9 mouse cellular contexts compared by ENCODE assay signal in the genomic region with DNA sequence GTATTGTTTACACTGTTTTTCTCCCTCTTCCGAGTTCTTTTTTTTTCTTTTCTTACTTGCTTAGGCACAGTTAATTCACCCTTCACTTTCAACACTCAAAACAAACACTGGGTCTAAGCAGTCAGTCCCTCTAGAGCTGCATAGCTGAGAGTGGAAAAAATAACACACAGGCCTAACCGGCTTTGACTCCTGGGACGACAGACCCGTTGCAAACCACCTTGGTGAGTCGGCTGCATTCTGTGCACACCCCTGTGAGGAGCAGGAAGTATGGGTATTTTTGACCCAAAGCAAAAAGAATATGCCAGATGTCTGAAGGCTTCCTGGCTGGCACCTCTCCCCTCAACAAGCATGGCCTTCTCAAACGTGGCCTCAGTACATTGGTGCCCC.
A peak's percentile ranks its signal among the peaks of the same experiment; 100 is the strongest.
DNase-seq lines count a peak whose midpoint lies in the region; ATAC-seq and TF ChIP-seq lines count a peak whose summit lies in the region.
"Had no signal": no experiment of that assay in that cellular context is flagged by ENCODE, and none has a peak within 500 bp of the region (broad histone marks: within the 10 kb centered on the region; RNA-seq: fewer than 3 reads in every experiment).

No protein-coding gene starts in this region.

- TF ChIP-seq CTCF in small intestine, adult 2 months (IDR thresholded peaks at IDR 0.05; ENCODE audit: extremely low read depth, insufficient read length, insufficient replicate concordance, low read depth, low read length) = no peak

- WGBS in heart, embryonic 14.5 days = 14% methylated on average over 6 of the region's 6 CpGs
- WGBS in embryonic facial prominence, embryonic 10.5 days = 11% methylated on average over 6 of the region's 6 CpGs
- WGBS in intestine, embryonic 16.5 days = 12% methylated on average over 6 of the region's 6 CpGs
- 22% methylated on average over 6 of the region's 6 CpGs for WGBS in small intestine, adult 2 months

- no peaks in the 10 kb centered on the region for H3K27me3 ChIP-seq in heart, embryonic 14.5 days (ENCODE audit: control insufficient read depth, insufficient read depth, low read length)
- peaks cover 29% of the 10 kb centered on the region; the same call in 1 of the 2 replicates for H3K27me3 ChIP-seq in embryonic facial prominence, embryonic 10.5 days (replicated peaks; ENCODE audit: low read depth, poor library complexity, severe bottlenecking)
- H3K27me3 ChIP-seq in intestine, embryonic 16.5 days (replicated peaks; ENCODE audit: control insufficient read depth, insufficient read depth, low read length) = no peaks in the 10 kb centered on the region
- no peaks in the 10 kb centered on the region for H3K27me3 ChIP-seq in small intestine, adult 2 months (ENCODE audit: control insufficient read depth, insufficient read depth, low read length)

- 0 out of 2 replicates have a peak overlapping the region, but pooled peaks have one; percentile 32 for H3K9ac ChIP-seq in heart, embryonic 14.5 days (ENCODE audit: low read length)
- H3K9ac ChIP-seq in intestine, embryonic 16.5 days (ENCODE audit: low read depth, low read length) = 0 out of 2 replicates have a peak overlapping the region, but pooled peaks have one; percentile 4
- H3K9ac ChIP-seq: liver, embryonic 14.5 days had no signal

- DNase-seq in heart, postnatal 4 days = no peak
- DNase-seq in embryonic facial prominence, embryonic 10.5 days (ENCODE audit: low spot score) = peak; percentile 50
- DNase-seq in layer of hippocampus, adult 18-20 months (ENCODE audit: low spot score in 2 of 2) = no peak
- no peak for DNase-seq in left cerebral cortex, postnatal 14 days (ENCODE audit: low spot score in 2 of 2)
- DNase-seq in layer of hippocampus, postnatal 14 days (ENCODE audit: low spot score in 2 of 2) = no peak

- no peak overlapping the region for H3K4me2 ChIP-seq in heart, embryonic 14.5 days (ENCODE audit: low read length)
- no peak overlapping the region for H3K4me2 ChIP-seq in intestine, embryonic 16.5 days (ENCODE audit: low read depth, low read length)

- intact Hi-C loops in left cerebral cortex, postnatal 14 days (cut with DNase I) = no loop called here

- TF ChIP-seq POLR2A in small intestine, adult 2 months (IDR thresholded peaks at IDR 0.05; ENCODE audit: low read depth, low read length) = no peak

- H3K9me3 ChIP-seq in heart, embryonic 14.5 days (ENCODE audit: control insufficient read depth, low read length) = no peaks in the 10 kb centered on the region
- H3K9me3 ChIP-seq in embryonic facial prominence, embryonic 10.5 days = no peaks in the 10 kb centered on the region
- H3K9me3 ChIP-seq in intestine, embryonic 16.5 days (ENCODE audit: control insufficient read depth, low read length) = no peaks in the 10 kb centered on the region

- H3K36me3 ChIP-seq in heart, embryonic 14.5 days (ENCODE audit: control insufficient read depth, insufficient read depth, low read length) = no peaks in the 10 kb centered on the region
- no peaks in the 10 kb centered on the region for H3K36me3 ChIP-seq in embryonic facial prominence, embryonic 10.5 days (replicated peaks)
- H3K36me3 ChIP-seq in intestine, embryonic 16.5 days (ENCODE audit: control insufficient read depth, insufficient read depth, low read length) = no peaks in the 10 kb centered on the region
- no peaks in the 10 kb centered on the region for H3K36me3 ChIP-seq in small intestine, adult 2 months (ENCODE audit: control insufficient read depth, insufficient read depth, low read length)

- H3K4me1 ChIP-seq in heart, embryonic 14.5 days (ENCODE audit: control insufficient read depth in 2 of 2, insufficient read depth in 2 of 2, low read length in 2 of 2) = peaks cover 16 to 17% of the 10 kb centered on the region in 2 experiments
- H3K4me1 ChIP-seq in embryonic facial prominence, embryonic 10.5 days = peaks cover 33% of the 10 kb centered on the region
- peaks cover 18% of the 10 kb centered on the region for H3K4me1 ChIP-seq in intestine, embryonic 16.5 days (ENCODE audit: control insufficient read depth, insufficient read depth, low read length)
- peaks cover 14% of the 10 kb centered on the region for H3K4me1 ChIP-seq in small intestine, adult 2 months (ENCODE audit: control insufficient read depth, insufficient read depth, insufficient read length, low read length)

- no peak overlapping the region for H3K4me3 ChIP-seq in heart, embryonic 14.5 days (ENCODE audit: control insufficient read depth in 1 of 2, insufficient read depth in 1 of 2, low read depth in 1 of 2, low read length in 2 of 2)
- H3K4me3 ChIP-seq in embryonic facial prominence, embryonic 10.5 days = no peak overlapping the region
- no peak overlapping the region for H3K4me3 ChIP-seq in intestine, embryonic 16.5 days (ENCODE audit: low read length)
- no peak overlapping the region for H3K4me3 ChIP-seq in small intestine, adult 2 months (ENCODE audit: low read depth, low read length)

- peak overlapping the region; percentile 75 to 78 for H3K27ac ChIP-seq in heart, embryonic 14.5 days (replicated peaks in 1 of 2; ENCODE audit: control insufficient read depth in 1 of 2, insufficient read depth in 1 of 2, low read depth in 2 of 2, low read length in 2 of 2)
- peak overlapping the region; percentile 86 for H3K27ac ChIP-seq in embryonic facial prominence, embryonic 10.5 days (replicated peaks)
- peak overlapping the region; percentile 69 for H3K27ac ChIP-seq in intestine, embryonic 16.5 days (ENCODE audit: low read length)
- H3K27ac ChIP-seq in small intestine, adult 2 months (ENCODE audit: insufficient read depth, low read depth, low read length) = 0 out of 2 replicates have a peak overlapping the region, but pooled peaks have one; percentile 7
- H3K27ac ChIP-seq: liver, embryonic 14.5 days had no signal

- ATAC-seq in heart, embryonic 14.5 days (ENCODE audit: insufficient number of reproducible peaks, insufficient read depth, low FRiP score, low read depth) = peak; percentile 40; the same call in 1 of the 2 replicates
- ATAC-seq in intestine, embryonic 16.5 days = no peak

Comparison
In these comparisons a context has a peak if more than half of its experiments do, and no peak if none do; other contexts are left out.
1. H3K27ac ChIP-seq: peak in every context shown above with its lines; median percentile 86 in embryonic facial prominence, embryonic 10.5 days; 76 in heart, embryonic 14.5 days; 69 in intestine, embryonic 16.5 days; 7 in small intestine, adult 2 months.